Mouse (Mus musculus) kidney, adult 10 weeks (tissue): ENCODE measurements around the gene Pde5a. TPM values are rescaled to one million over a fixed set of nuclear protein-coding genes. Genes with fewer than 3 reads are reported as not detected.

ENCODE experiments used
- polyA plus RNA-seq: library from polyadenylated mRNA; stranded (reverse); fragments of 350-450 nt; fragmentation: Illumina TruSeq; extraction: RNeasy Lipid Tissue Mini Kit (QIAGEN cat#74804); gene quantifications from one replicate; pipeline ENCODE4 v1.2.3, GENCODE M21; 2014; ENCODE audit warnings: low read depth, low replicate concordance

Pde5a gene
- 8.7 TPM for polyA plus RNA-seq

DNA sequence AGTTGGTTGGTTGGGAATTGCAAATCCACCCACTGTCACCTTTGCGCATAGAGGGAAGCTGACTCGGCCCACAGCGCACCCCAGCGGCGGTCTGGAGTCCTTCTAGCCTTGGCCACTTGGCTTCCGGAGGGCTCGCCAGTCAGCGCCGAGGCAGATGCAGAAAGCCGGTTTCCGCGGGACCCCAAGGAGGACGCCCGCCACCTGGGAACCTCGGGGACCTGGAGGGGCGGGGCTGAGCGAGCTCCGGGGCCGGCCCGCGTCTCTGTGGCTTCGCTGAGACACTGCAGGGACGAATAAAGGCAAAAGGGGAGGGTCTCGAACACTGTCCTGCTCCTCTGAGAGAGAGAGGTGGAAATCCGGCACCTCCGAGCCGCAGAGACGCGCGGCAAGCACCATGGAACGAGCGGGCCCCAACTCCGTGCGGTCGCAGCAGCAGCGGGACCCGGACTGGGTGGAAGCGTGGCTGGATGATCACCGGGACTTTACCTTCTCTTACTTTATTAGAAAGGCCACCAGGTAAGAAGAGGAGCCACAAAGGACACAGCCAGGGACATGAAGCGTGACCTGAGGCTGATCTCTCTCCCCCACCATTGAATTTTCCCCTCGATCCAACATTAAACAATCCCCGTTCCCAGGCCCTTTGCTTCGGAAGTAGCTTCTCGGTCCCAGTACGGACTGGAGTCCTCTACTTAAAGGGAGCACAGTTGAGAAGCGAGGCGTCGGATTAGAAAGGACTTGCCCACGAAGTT lies at the start of gene Pde5a:
Gene Pde5a, plus strand, starts transcription at position 96 of the 749 bp plus-strand sequence.

DNA sequence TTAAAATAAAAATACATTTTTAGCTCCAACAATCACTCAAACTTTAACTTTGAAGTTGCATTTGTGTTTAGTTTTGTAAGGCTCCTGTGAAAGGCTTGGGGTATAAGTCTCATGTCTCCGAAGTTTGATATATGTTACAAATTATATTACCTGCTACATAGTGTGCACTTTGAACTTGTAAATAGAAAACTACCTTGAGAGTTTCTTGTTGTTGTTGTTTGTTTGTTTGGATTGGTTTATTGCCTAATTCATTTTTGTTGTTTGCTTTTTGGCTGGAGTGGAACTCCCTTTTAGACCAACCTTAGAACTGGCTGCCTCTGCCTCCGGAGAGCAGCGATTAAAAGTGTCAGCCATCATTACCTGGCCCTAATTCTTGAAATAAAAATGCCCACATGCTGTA lies 166.0 kb downstream of the Pde5a start, which contains the start of gene Fabp2:
Gene Fabp2, plus strand, starts transcription at position 301 of the 400 bp plus-strand sequence.

Other genes starting within 250 kb of the Pde5a start
- 133 TPM for gene Fnbp1l, start 109.2 kb upstream of the Pde5a start, polyA plus RNA-seq
- 2.2 TPM for gene Fabp2, start 166.1 kb downstream of the Pde5a start, polyA plus RNA-seq
- not detected for gene Gm10959, start 190.4 kb downstream of the Pde5a start, polyA plus RNA-seq
- gene 1810037I17Rik, start 195.3 kb downstream of the Pde5a start, polyA plus RNA-seq, result 41.0 TPM